Mouse (Mus musculus) limb, embryonic 12.5 days (tissue): Measurements from ENCODE around the gene Megf9. TPM values are rescaled to one million over a fixed set of nuclear protein-coding genes. Genes with fewer than 3 reads are reported as not detected.
A peak's percentile ranks its signal among the peaks of the same experiment; 100 is the strongest.

Experiments
- ATAC-seq: fragments of 200-750 bp; cut with Nextera tagmentation; 2 replicates; pipeline ENCODE4 v1.8.0; 2017; ENCODE audit warnings: low read depth, moderate TSS enrichment; ENCODE audit not compliant: insufficient number of reproducible peaks, insufficient read depth, low FRiP score, low TSS enrichment
- H3K27ac ChIP-seq: fragments of 300-500 bp; sonication (generic); 2 replicates; pipeline ENCODE4 v1.5.1; 2016; ENCODE audit warnings: mild to moderate bottlenecking, moderate library complexity
- H3K27me3 ChIP-seq: fragments of 300-500 bp; sonication (generic); 2 replicates; pipeline ENCODE4 v1.6.1; 2016; ENCODE audit warnings: mild to moderate bottlenecking, moderate library complexity
- H3K36me3 ChIP-seq: fragments of 300-500 bp; sonication (generic); 2 replicates; pipeline ENCODE4 v1.6.1; 2016; ENCODE audit warnings: mild to moderate bottlenecking, moderate library complexity
- H3K4me1 ChIP-seq: fragments of 300-500 bp; sonication (generic); replicated peaks from 2 replicates; pipeline ENCODE4 v1.6.1; 2016
- H3K4me2 ChIP-seq: fragments of 300-500 bp; sonication (generic); 2 replicates; pipeline ENCODE4 v1.6.1; 2016; ENCODE audit warnings: mild to moderate bottlenecking, moderate library complexity
- H3K4me3 ChIP-seq: fragments of 300-500 bp; sonication (generic); replicated peaks from 2 replicates; pipeline ENCODE4 v1.5.1; 2016; ENCODE audit warnings: mild to moderate bottlenecking
- H3K9ac ChIP-seq: fragments of 300-500 bp; sonication (generic); replicated peaks from 2 replicates; pipeline ENCODE4 v1.6.1; 2016; ENCODE audit warnings: mild to moderate bottlenecking, moderate library complexity
- H3K9me3 ChIP-seq: fragments of 300-500 bp; sonication (generic); 2 replicates; pipeline ENCODE4 v1.6.1; 2016; ENCODE audit warnings: mild to moderate bottlenecking, moderate library complexity
- WGBS: fragments of 180-500 bp; shearing (Covaris S2); methylation state at CpG from one replicate; pipeline ENCODE4 v1.1.7; 2016; 5-methylcytosine and 5-hydroxymethylcytosine counted together
- polyA plus RNA-seq: library from polyadenylated mRNA; unstranded; fragments of >200 nt; fragmentation: Nextera tagmentation; extraction: Ambion mirVana; gene quantifications from 2 replicates; pipeline ENCODE4 v1.2.1, GENCODE M21; 2016

Megf9 gene
- polyA plus RNA-seq, 1 experiment from 2014 or later = 14.1 TPM

GRCm38 (mm10) chr4:70521506-70522292 lies 13.1 kb downstream of the Megf9 start:
- Histone ChIP-seq H3K9ac (no peak overlapping the region), H3K4me1 (no peaks in the 10 kb centered on the region), H3K4me2 (no peak overlapping the region), H3K4me3 (no peak overlapping the region), H3K27ac (no peak overlapping the region), H3K9me3 (no peaks in the 10 kb centered on the region), H3K27me3 (no peaks in the 10 kb centered on the region), H3K36me3 (no peaks in the 10 kb centered on the region)
- WGBS = 96% methylated on average over 1 of the region's 1 CpGs
- no peak for ATAC-seq

- ATAC-seq = no peak
- H3K4me1 ChIP-seq = no peaks in the 10 kb centered on the region
- WGBS = 78% methylated on average over 1 of the region's 1 CpGs
These were observed 17.1 kb downstream of the Megf9 start for GRCm38 (mm10) chr4:70517646-70518045.

GRCm38 (mm10) chr4:70516289-70516688 lies 18.5 kb downstream of the Megf9 start:
- Histone ChIP-seq H3K4me2 (no peak overlapping the region), H3K9ac (no peak overlapping the region), H3K4me1 (no peaks in the 10 kb centered on the region), H3K4me3 (no peak overlapping the region), H3K36me3 (no peaks in the 10 kb centered on the region), H3K9me3 (no peaks in the 10 kb centered on the region), H3K27ac (no peak overlapping the region), H3K27me3 (no peaks in the 10 kb centered on the region)
- WGBS = 91% methylated on average over 6 of the region's 6 CpGs
- no peak for ATAC-seq

More at GRCm38 (mm10) chr4:70517646-70518045, 17.1 kb downstream of the Megf9 start:
- no peaks in the 10 kb centered on the region for H3K27me3 ChIP-seq
- no peaks in the 10 kb centered on the region for H3K36me3 ChIP-seq
- no peak overlapping the region for H3K4me2 ChIP-seq
- H3K27ac ChIP-seq = no peak overlapping the region
- H3K9ac ChIP-seq = no peak overlapping the region
- no peak overlapping the region for H3K4me3 ChIP-seq
- H3K9me3 ChIP-seq = no peaks in the 10 kb centered on the region

- no peak for ATAC-seq
- H3K4me3 ChIP-seq = no peak overlapping the region
These were observed 19.3 kb downstream of the Megf9 start for GRCm38 (mm10) chr4:70515514-70515913.

GRCm38 (mm10) chr4:70509987-70510386 lies 24.8 kb downstream of the Megf9 start:
- no peaks in the 10 kb centered on the region for H3K4me1 ChIP-seq
- WGBS = 85% methylated on average over 2 of the region's 2 CpGs
- H3K27ac ChIP-seq = no peak overlapping the region
- ATAC-seq = no peak
- no peak overlapping the region for H3K4me2 ChIP-seq
- H3K27me3 ChIP-seq = no peaks in the 10 kb centered on the region
- no peak overlapping the region for H3K9ac ChIP-seq
- no peak overlapping the region for H3K4me3 ChIP-seq
- H3K9me3 ChIP-seq = no peaks in the 10 kb centered on the region
- no peaks in the 10 kb centered on the region for H3K36me3 ChIP-seq

More at GRCm38 (mm10) chr4:70515514-70515913, 19.3 kb downstream of the Megf9 start:
- Histone ChIP-seq H3K4me2 (no peak overlapping the region), H3K9ac (no peak overlapping the region), H3K36me3 (no peaks in the 10 kb centered on the region), H3K27ac (no peak overlapping the region), H3K4me1 (no peaks in the 10 kb centered on the region), H3K9me3 (no peaks in the 10 kb centered on the region), H3K27me3 (no peaks in the 10 kb centered on the region)

GRCm38 (mm10) chr4:70509565-70509964 lies 25.2 kb downstream of the Megf9 start:
- no peak overlapping the region for H3K9ac ChIP-seq
- no peak for ATAC-seq
- H3K27me3 ChIP-seq = no peaks in the 10 kb centered on the region
- H3K27ac ChIP-seq = no peak overlapping the region
- WGBS = 43% methylated on average over 2 of the region's 2 CpGs
- no peaks in the 10 kb centered on the region for H3K36me3 ChIP-seq
- H3K9me3 ChIP-seq = no peaks in the 10 kb centered on the region
- no peak overlapping the region for H3K4me2 ChIP-seq
- no peak overlapping the region for H3K4me3 ChIP-seq
- no peaks in the 10 kb centered on the region for H3K4me1 ChIP-seq

- H3K9ac ChIP-seq = no peak overlapping the region
- no peaks in the 10 kb centered on the region for H3K27me3 ChIP-seq
- no peaks in the 10 kb centered on the region for H3K9me3 ChIP-seq
- no peak for ATAC-seq
- no peak overlapping the region for H3K4me2 ChIP-seq
- H3K4me3 ChIP-seq = no peak overlapping the region
- no peaks in the 10 kb centered on the region for H3K4me1 ChIP-seq
- WGBS = 88% methylated on average over 1 of the region's 1 CpGs
- H3K27ac ChIP-seq = no peak overlapping the region
- no peaks in the 10 kb centered on the region for H3K36me3 ChIP-seq
These were observed 26.6 kb downstream of the Megf9 start for GRCm38 (mm10) chr4:70508207-70508606.

GRCm38 (mm10) chr4:70505951-70506350 lies 28.8 kb downstream of the Megf9 start:
- no peaks in the 10 kb centered on the region for H3K4me1 ChIP-seq
- H3K27ac ChIP-seq = no peak overlapping the region
- no peak overlapping the region for H3K4me2 ChIP-seq
- no peaks in the 10 kb centered on the region for H3K36me3 ChIP-seq
- H3K4me3 ChIP-seq = no peak overlapping the region
- ATAC-seq = no peak
- 74% methylated on average over 3 of the region's 3 CpGs for WGBS
- H3K9ac ChIP-seq = no peak overlapping the region
- H3K9me3 ChIP-seq = no peaks in the 10 kb centered on the region
- no peaks in the 10 kb centered on the region for H3K27me3 ChIP-seq

- H3K36me3 ChIP-seq = no peaks in the 10 kb centered on the region
- no peak for ATAC-seq
- 56% methylated on average over 1 of the region's 1 CpGs for WGBS
- no peak overlapping the region for H3K9ac ChIP-seq
- H3K4me1 ChIP-seq = no peaks in the 10 kb centered on the region
- H3K9me3 ChIP-seq = no peaks in the 10 kb centered on the region
- H3K27ac ChIP-seq = no peak overlapping the region
- H3K4me3 ChIP-seq = no peak overlapping the region
- H3K4me2 ChIP-seq = no peak overlapping the region
- no peaks in the 10 kb centered on the region for H3K27me3 ChIP-seq
These were observed 31.0 kb downstream of the Megf9 start for GRCm38 (mm10) chr4:70503827-70504226.

- no peak for ATAC-seq
- Histone ChIP-seq H3K27me3 (no peaks in the 10 kb centered on the region), H3K27ac (no peak overlapping the region), H3K9ac (no peak overlapping the region), H3K4me1 (no peaks in the 10 kb centered on the region), H3K4me3 (no peak overlapping the region), H3K36me3 (no peaks in the 10 kb centered on the region), H3K4me2 (no peak overlapping the region), H3K9me3 (no peaks in the 10 kb centered on the region)
- 92% methylated on average over 3 of the region's 3 CpGs for WGBS
These were observed 35.5 kb downstream of the Megf9 start for GRCm38 (mm10) chr4:70499285-70499684.

GRCm38 (mm10) chr4:70496978-70497377 lies 37.8 kb downstream of the Megf9 start:
- ATAC-seq = no peak
- Histone ChIP-seq H3K4me2 (no peak overlapping the region), H3K4me1 (no peaks in the 10 kb centered on the region), H3K9me3 (no peaks in the 10 kb centered on the region), H3K27ac (no peak overlapping the region), H3K36me3 (no peaks in the 10 kb centered on the region), H3K4me3 (no peak overlapping the region), H3K9ac (no peak overlapping the region), H3K27me3 (no peaks in the 10 kb centered on the region)
- 57% methylated on average over 1 of the region's 1 CpGs for WGBS

GRCm38 (mm10) chr4:70489792-70490191 lies 45.0 kb downstream of the Megf9 start:
- no peak; the same call in 1 of the 2 replicates for ATAC-seq
- Histone ChIP-seq H3K9me3 (no peaks in the 10 kb centered on the region), H3K9ac (no peak overlapping the region), H3K27ac (peak overlapping the region; percentile 53; the same call in 1 of the 2 replicates), H3K4me1 (peaks cover 15% of the 10 kb centered on the region), H3K4me2 (no peak overlapping the region), H3K36me3 (no peaks in the 10 kb centered on the region), H3K27me3 (no peaks in the 10 kb centered on the region), H3K4me3 (no peak overlapping the region)
- WGBS = 83% methylated on average over 2 of the region's 2 CpGs
